In genomic region chr16:36071450-36072379, GRCm38 (mm10) we compare ENCODE assay signal across 7 mouse cellular contexts. TPM values are rescaled to one million over a fixed set of nuclear protein-coding genes. Genes with fewer than 3 reads are reported as not detected.
DNase-seq lines count a peak whose midpoint lies in the region; ATAC-seq and TF ChIP-seq lines count a peak whose summit lies in the region.

TSS of gene Fam162a (minus strand) at chr16:36071594.
TSS of gene Ccdc58 (plus strand) at chr16:36071685.

- peak within 1 kb of the TSS; percentile 62 for H3K4me2 ChIP-seq in embryonic facial prominence, embryonic 12.5 days (replicated peaks)
- peak within 1 kb of the TSS; percentile 54 for H3K4me2 ChIP-seq in limb, embryonic 12.5 days
- peak within 1 kb of the TSS; percentile 61 for H3K4me2 ChIP-seq in midbrain, embryonic 15.5 days

- H3K4me3 ChIP-seq in embryonic facial prominence, embryonic 12.5 days: peak within 1 kb of the TSS; percentile 77
- peak within 1 kb of the TSS; percentile 71 for H3K4me3 ChIP-seq in kidney, adult 2 months (ENCODE audit: insufficient read depth, low read depth, low read length)
- peak within 1 kb of the TSS; percentile 76 for H3K4me3 ChIP-seq in limb, embryonic 12.5 days (replicated peaks)
- peak within 1 kb of the TSS; percentile 81 for H3K4me3 ChIP-seq in midbrain, embryonic 15.5 days
- peak within 1 kb of the TSS; percentile 75 for H3K4me3 ChIP-seq in spleen, adult 2 months (ENCODE audit: extremely low read depth, insufficient read depth, insufficient read length)

- peaks cover 10% of the 10 kb centered on the region for H3K4me1 ChIP-seq in embryonic facial prominence, embryonic 12.5 days
- H3K4me1 ChIP-seq in kidney, adult 2 months (ENCODE audit: control insufficient read depth, insufficient read depth, low read length): no peaks in the 10 kb centered on the region
- peaks cover 33% of the 10 kb centered on the region for H3K4me1 ChIP-seq in limb, embryonic 12.5 days (replicated peaks)
- H3K4me1 ChIP-seq in midbrain, embryonic 15.5 days: peaks cover 23% of the 10 kb centered on the region
- H3K4me1 ChIP-seq in spleen, adult 2 months (ENCODE audit: control insufficient read depth, insufficient read depth, insufficient read length): no peaks in the 10 kb centered on the region

- peak; percentile 96 for TF ChIP-seq POLR2A in kidney, adult 2 months (IDR thresholded peaks at IDR 0.05; ENCODE audit: low read depth, low read length)
- peak; percentile 97 for TF ChIP-seq POLR2A in spleen, adult 2 months (IDR thresholded peaks at IDR 0.05; ENCODE audit: low read depth, low read length)

- no peaks in the 10 kb centered on the region for H3K9me3 ChIP-seq in embryonic facial prominence, embryonic 12.5 days
- H3K9me3 ChIP-seq in limb, embryonic 12.5 days: no peaks in the 10 kb centered on the region
- H3K9me3 ChIP-seq in midbrain, embryonic 15.5 days: no peaks in the 10 kb centered on the region

- peak; percentile 96 for DNase-seq in adrenal gland, postnatal 25 days
- DNase-seq in heart, adult 18-20 months: peak; percentile 93 to 96
- DNase-seq in kidney, adult 2 months: peak; percentile 95
- peak; percentile 82 to 87 for DNase-seq in spleen, adult 2 months (ENCODE audit: low read depth in 1 of 2, low spot score in 2 of 2)

- H3K27me3 ChIP-seq in embryonic facial prominence, embryonic 12.5 days: no peaks in the 10 kb centered on the region
- no peaks in the 10 kb centered on the region for H3K27me3 ChIP-seq in kidney, adult 2 months (replicated peaks; ENCODE audit: control insufficient read depth, insufficient read depth, low read length)
- no peaks in the 10 kb centered on the region for H3K27me3 ChIP-seq in limb, embryonic 12.5 days
- no peaks in the 10 kb centered on the region for H3K27me3 ChIP-seq in midbrain, embryonic 15.5 days (replicated peaks)
- no peaks in the 10 kb centered on the region for H3K27me3 ChIP-seq in spleen, adult 2 months (ENCODE audit: control insufficient read depth, insufficient read depth, low read length)

- H3K36me3 ChIP-seq in embryonic facial prominence, embryonic 12.5 days: no peaks in the 10 kb centered on the region
- H3K36me3 ChIP-seq in kidney, adult 2 months (ENCODE audit: control insufficient read depth, insufficient read depth, low read length): no peaks in the 10 kb centered on the region
- H3K36me3 ChIP-seq in limb, embryonic 12.5 days: 0 out of 2 replicates have a peak, but pooled peaks cover 6% of the 10 kb centered on the region
- no peaks in the 10 kb centered on the region for H3K36me3 ChIP-seq in midbrain, embryonic 15.5 days (replicated peaks)
- H3K36me3 ChIP-seq in spleen, adult 2 months (ENCODE audit: control insufficient read depth, insufficient read depth, low read length): no peaks in the 10 kb centered on the region

- peak within 1 kb of the TSS; percentile 80 for H3K9ac ChIP-seq in embryonic facial prominence, embryonic 12.5 days
- peak within 1 kb of the TSS; percentile 86 for H3K9ac ChIP-seq in limb, embryonic 12.5 days (replicated peaks)
- H3K9ac ChIP-seq in midbrain, embryonic 15.5 days: peak within 1 kb of the TSS; percentile 92

- peak; percentile 93 for ATAC-seq in embryonic facial prominence, embryonic 12.5 days (ENCODE audit: insufficient number of reproducible peaks, insufficient read depth, low FRiP score, low TSS enrichment)
- ATAC-seq in limb, embryonic 12.5 days (ENCODE audit: insufficient number of reproducible peaks, insufficient read depth, low FRiP score, low TSS enrichment, low read depth): peak; percentile 97
- ATAC-seq in midbrain, embryonic 15.5 days (replicated peaks): peak; percentile 98

- TF ChIP-seq CTCF in kidney, adult 2 months (conservative IDR thresholded peaks at IDR 0.05; ENCODE audit: insufficient read depth, insufficient read length, low read depth, low read length): no peak
- TF ChIP-seq CTCF in spleen, adult 2 months (IDR thresholded peaks at IDR 0.05; ENCODE audit: extremely low read depth, insufficient read depth, insufficient read length, insufficient replicate concordance): no peak

- under 1% methylated on average over 81 of the region's 81 CpGs for WGBS in embryonic facial prominence, embryonic 12.5 days
- under 1% methylated on average over 81 of the region's 81 CpGs for WGBS in kidney, adult 2 months
- under 1% methylated on average over 81 of the region's 81 CpGs for WGBS in limb, embryonic 12.5 days
- under 1% methylated on average over 75 of the region's 81 CpGs for WGBS in midbrain, embryonic 15.5 days
- under 1% methylated on average over 81 of the region's 81 CpGs for WGBS in spleen, adult 2 months

- peak within 1 kb of the TSS; percentile 98 for H3K27ac ChIP-seq in embryonic facial prominence, embryonic 12.5 days
- peak within 1 kb of the TSS; percentile 98 for H3K27ac ChIP-seq in kidney, adult 2 months (ENCODE audit: insufficient read depth, low read depth, low read length)
- H3K27ac ChIP-seq in limb, embryonic 12.5 days: peak within 1 kb of the TSS; percentile 99
- H3K27ac ChIP-seq in midbrain, embryonic 15.5 days: peak within 1 kb of the TSS; percentile 98
- H3K27ac ChIP-seq in spleen, adult 2 months (ENCODE audit: insufficient read depth, low read length): peak within 1 kb of the TSS; percentile 94

RNA-seq across cellular contexts. Expression of gene Fam162a, which starts in this region (rescaled TPM):
- total RNA-seq in adrenal gland, postnatal 25 days (2021): 164 TPM in 2 replicates
- polyA plus RNA-seq in embryonic facial prominence, embryonic 12.5 days (2016; fragmentation: Nextera tagmentation; extraction: Ambion mirVana): 311 and 320 TPM in 2 replicates
- 100 to 1,000 TPM; 252 to 253 TPM for total RNA-seq in heart, adult 18-20 months (2021)
- 68.9 and 94.6 TPM in 2 replicates for polyA plus RNA-seq in kidney, adult 2 months (2012; rRNA removed)
- 340 and 357 TPM in 2 replicates for polyA plus RNA-seq in limb, embryonic 12.5 days (2016; fragmentation: Nextera tagmentation; extraction: Ambion mirVana)
- 128 and 129 TPM in 2 replicates for polyA plus RNA-seq in midbrain, embryonic 15.5 days (2015; fragmentation: Nextera tagmentation; extraction: Ambion mirVana)
- 13.6 and 15.2 TPM in 2 replicates for polyA plus RNA-seq in spleen, adult 2 months (2012; rRNA removed)

RNA-seq across cellular contexts. Expression of gene Ccdc58, which starts in this region (rescaled TPM):
- 54.1 and 66.4 TPM in 2 replicates for total RNA-seq in adrenal gland, postnatal 25 days (2021)
- polyA plus RNA-seq in embryonic facial prominence, embryonic 12.5 days (2016; fragmentation: Nextera tagmentation; extraction: Ambion mirVana): 86.1 and 88.3 TPM in 2 replicates
- 10 to 100 TPM; 30.3 to 36.8 TPM for total RNA-seq in heart, adult 18-20 months (2021)
- polyA plus RNA-seq in kidney, adult 2 months (2012; rRNA removed): 14.8 and 21.3 TPM in 2 replicates
- polyA plus RNA-seq in limb, embryonic 12.5 days (2016; fragmentation: Nextera tagmentation; extraction: Ambion mirVana): 100 and 108 TPM in 2 replicates
- polyA plus RNA-seq in midbrain, embryonic 15.5 days (2015; fragmentation: Nextera tagmentation; extraction: Ambion mirVana): 27.4 and 27.6 TPM in 2 replicates
- polyA plus RNA-seq in spleen, adult 2 months (2012; rRNA removed): 2.4 and 2.6 TPM in 2 replicates

Comparison
In these comparisons a context has a peak if more than half of its experiments do, and no peak if none do; other contexts are left out.
1. Peak in every context shown above with its lines: DNase-seq, ATAC-seq, H3K4me3 ChIP-seq and H3K27ac ChIP-seq.